Mouse (Mus musculus): Measurements from ENCODE around the gene Acp2. TPM values are rescaled to one million over a fixed set of nuclear protein-coding genes. Genes with fewer than 3 reads are reported as not detected.

Acp2 gene
- total RNA-seq, 2 experiments from 2014 or later, result 51.0 to 54.8 TPM

- intact Hi-C loops (cut with DNase I), result no loop called here
- DNase-seq (ENCODE audit: low spot score in 2 of 2), result peak; percentile 24 to 37
These were observed 18.8 kb upstream of the Acp2 start, which contains the start of gene Madd for GRCm38 (mm10) chr2:91183711-91184405. Madd (minus strand) TSS chr2:91183837.

- no peak for DNase-seq (ENCODE audit: low spot score in 2 of 2)
- intact Hi-C loops (cut with DNase I), result no loop called here
These were observed 16.5 kb upstream of the Acp2 start for GRCm38 (mm10) chr2:91186208-91186607.

GRCm38 (mm10) chr2:91187431-91187830 lies 15.3 kb upstream of the Acp2 start:
- intact Hi-C loops (cut with DNase I), result no loop called here
- DNase-seq (ENCODE audit: low spot score in 2 of 2), result peak; percentile 26 to 57

- DNase-seq (ENCODE audit: low spot score in 2 of 2), result no peak
- intact Hi-C loops (cut with DNase I), result no loop called here
These were observed 12.2 kb upstream of the Acp2 start for GRCm38 (mm10) chr2:91190501-91190900.

GRCm38 (mm10) chr2:91194624-91195332 lies 7.9 kb upstream of the Acp2 start:
- DNase-seq (ENCODE audit: low spot score in 2 of 2), result peak; percentile 42 to 57
- intact Hi-C loops (cut with DNase I), result no loop called here

GRCm38 (mm10) chr2:91196577-91197001 lies 6.1 kb upstream of the Acp2 start:
- peak; percentile 54 to 77 for DNase-seq (ENCODE audit: low spot score in 2 of 2)
- intact Hi-C loops (cut with DNase I), result no loop called here

GRCm38 (mm10) chr2:91198888-91199287 lies 3.8 kb upstream of the Acp2 start:
- intact Hi-C loops (cut with DNase I), result no loop called here
- peak in 1 of 2 experiments; percentile 22 for DNase-seq (ENCODE audit: low spot score in 2 of 2)

- intact Hi-C loops (cut with DNase I), result loop anchor here (1.0 to 2.0 kb wide), 2 partner anchors 21 to 62 kb away; partner anchors contain the start of gene Arfgap2
- DNase-seq (ENCODE audit: low spot score in 2 of 2), result no peak
These were observed 429 bp downstream of the Acp2 start for GRCm38 (mm10) chr2:91202972-91203656.

GRCm38 (mm10) chr2:91206254-91206775 lies 3.6 kb downstream of the Acp2 start:
- intact Hi-C loops (cut with DNase I), result no loop called here

GRCm38 (mm10) chr2:91213311-91213710 lies 10.6 kb downstream of the Acp2 start:
- intact Hi-C loops (cut with DNase I), result loop anchor here (5.0 kb wide), 1 partner anchor 36 kb away; no protein-coding TSS in a partner anchor
- no peak for DNase-seq (ENCODE audit: low spot score in 2 of 2)

More at GRCm38 (mm10) chr2:91206254-91206775, 3.6 kb downstream of the Acp2 start:
- no peak for DNase-seq (ENCODE audit: low spot score in 2 of 2)

- intact Hi-C loops (cut with DNase I), result no loop called here
These were observed 14.3 kb downstream of the Acp2 start for GRCm38 (mm10) chr2:91217032-91217431.

GRCm38 (mm10) chr2:91220501-91220900 lies 17.8 kb downstream of the Acp2 start:
- intact Hi-C loops (cut with DNase I), result no loop called here

More at GRCm38 (mm10) chr2:91217032-91217431, 14.3 kb downstream of the Acp2 start:
- DNase-seq (ENCODE audit: low spot score in 2 of 2), result peak in 1 of 2 experiments; percentile 26

GRCm38 (mm10) chr2:91223614-91224013 lies 20.9 kb downstream of the Acp2 start:
- no peak for DNase-seq (ENCODE audit: low spot score in 2 of 2)
- intact Hi-C loops (cut with DNase I), result no loop called here

More at GRCm38 (mm10) chr2:91220501-91220900, 17.8 kb downstream of the Acp2 start:
- DNase-seq (ENCODE audit: low spot score in 2 of 2), result no peak

GRCm38 (mm10) chr2:91229735-91230134 lies 27.1 kb downstream of the Acp2 start:
- DNase-seq (ENCODE audit: low spot score in 2 of 2), result peak; percentile 52 to 75
- intact Hi-C loops (cut with DNase I), result loop anchor here (10.0 kb wide), 1 partner anchor 115 kb away; the partner anchor contains the start of gene Mybpc3

- intact Hi-C loops (cut with DNase I), result loop anchor here (10.0 kb wide), 1 partner anchor 122 kb away; the partner anchor contains the start of gene Mybpc3
These were observed 34.2 kb downstream of the Acp2 start, which contains the start of gene Ddb2 for GRCm38 (mm10) chr2:91236601-91237510. Ddb2 (minus strand) TSS chr2:91236982.

GRCm38 (mm10) chr2:91237511-91238080 lies 34.9 kb downstream of the Acp2 start:
- DNase-seq (ENCODE audit: low spot score in 2 of 2), result peak in 1 of 2 experiments; percentile 31
- intact Hi-C loops (cut with DNase I), result loop anchor here (10.0 kb wide), 1 partner anchor 123 kb away; the partner anchor contains the start of gene Mybpc3

More at GRCm38 (mm10) chr2:91236601-91237510, 34.2 kb downstream of the Acp2 start, which contains the start of gene Ddb2:
- peak; percentile 90 to 91 for DNase-seq (ENCODE audit: low spot score in 2 of 2)

- intact Hi-C loops (cut with DNase I), result no loop called here
- no peak for DNase-seq (ENCODE audit: low spot score in 2 of 2)
These were observed 39.9 kb downstream of the Acp2 start for GRCm38 (mm10) chr2:91242547-91242946.

GRCm38 (mm10) chr2:91243416-91243815 lies 40.7 kb downstream of the Acp2 start:
- intact Hi-C loops (cut with DNase I), result no loop called here
- peak; percentile 65 to 69 for DNase-seq (ENCODE audit: low spot score in 2 of 2)

Measured in left cerebral cortex, postnatal 14 days (tissue).